Mouse (Mus musculus): ENCODE measurements around the gene Myo18a. TPM values are rescaled to one million over a fixed set of nuclear protein-coding genes. Genes with fewer than 3 reads are reported as not detected.

The Myo18a gene
- polyA plus RNA-seq, 1 experiment from 2014 or later = 54.4 TPM

GRCm38 (mm10) chr11:77860947-77861346, 97.9 kb downstream of the Myo18a start:
- peaks cover 45% of the 10 kb centered on the region for H3K36me3 ChIP-seq
- H3K4me3 ChIP-seq (replicated peaks) = no peak overlapping the region
- H3K9ac ChIP-seq (replicated peaks) = no peak overlapping the region
- ATAC-seq = no peak
- no peak overlapping the region for H3K4me2 ChIP-seq (replicated peaks)
- no peaks in the 10 kb centered on the region for H3K9me3 ChIP-seq
- WGBS = 79% methylated on average over 9 of the region's 9 CpGs
- H3K4me1 ChIP-seq (replicated peaks) = peaks cover 82% of the 10 kb centered on the region
- no peak overlapping the region for H3K27ac ChIP-seq
- peaks cover 57% of the 10 kb centered on the region for H3K27me3 ChIP-seq

- peaks cover 86% of the 10 kb centered on the region for H3K4me1 ChIP-seq (replicated peaks)
- no peaks in the 10 kb centered on the region for H3K9me3 ChIP-seq
- H3K36me3 ChIP-seq = peaks cover 37% of the 10 kb centered on the region
- WGBS = 73% methylated on average over 7 of the region's 7 CpGs
- no peak overlapping the region for H3K9ac ChIP-seq (replicated peaks)
- H3K4me2 ChIP-seq (replicated peaks) = no peak overlapping the region
- no peak overlapping the region; the same call in 1 of the 2 replicates for H3K27ac ChIP-seq
- no peak overlapping the region for H3K4me3 ChIP-seq (replicated peaks)
- H3K27me3 ChIP-seq = peaks cover 57% of the 10 kb centered on the region
- no peak for ATAC-seq
Measured at GRCm38 (mm10) chr11:77862887-77863286, 99.8 kb downstream of the Myo18a start.

- no peak for ATAC-seq
- H3K36me3 ChIP-seq = peaks cover 25% of the 10 kb centered on the region
- peak overlapping the region; percentile 29; the same call in 1 of the 2 replicates for H3K9ac ChIP-seq (replicated peaks)
- peaks cover 81% of the 10 kb centered on the region for H3K4me1 ChIP-seq (replicated peaks)
- H3K27me3 ChIP-seq = peaks cover 54% of the 10 kb centered on the region
- no peak overlapping the region for H3K27ac ChIP-seq
- H3K4me3 ChIP-seq (replicated peaks) = no peak overlapping the region
- H3K9me3 ChIP-seq = no peaks in the 10 kb centered on the region
- 63% methylated on average over 12 of the region's 12 CpGs for WGBS
- no peak overlapping the region for H3K4me2 ChIP-seq (replicated peaks)
Measured at GRCm38 (mm10) chr11:77864771-77865170, 101.7 kb downstream of the Myo18a start.

GRCm38 (mm10) chr11:77867419-77868083, 104.5 kb downstream of the Myo18a start:
- 5% methylated on average over 11 of the region's 12 CpGs for WGBS
- peak; percentile 34 for ATAC-seq
- Histone ChIP-seq H3K4me1 (replicated peaks) (peaks cover 79% of the 10 kb centered on the region), H3K9ac (replicated peaks) (no peak overlapping the region), H3K27ac (peak overlapping the region; percentile 76), H3K9me3 (no peaks in the 10 kb centered on the region), H3K27me3 (peaks cover 35% of the 10 kb centered on the region), H3K4me2 (replicated peaks) (0 out of 2 replicates have a peak overlapping the region, but pooled peaks have one; percentile 9), H3K36me3 (peaks cover 11% of the 10 kb centered on the region), H3K4me3 (replicated peaks) (no peak overlapping the region)

- Histone ChIP-seq H3K9ac (replicated peaks) (no peak overlapping the region), H3K4me2 (replicated peaks) (no peak overlapping the region), H3K27me3 (peaks cover 13% of the 10 kb centered on the region), H3K36me3 (no peaks in the 10 kb centered on the region), H3K27ac (0 out of 2 replicates have a peak overlapping the region, but pooled peaks have one; percentile 45), H3K9me3 (no peaks in the 10 kb centered on the region), H3K4me1 (replicated peaks) (peaks cover 78% of the 10 kb centered on the region), H3K4me3 (replicated peaks) (no peak overlapping the region)
- 0 out of 2 replicates have a peak, but pooled peaks have one; percentile 30 for ATAC-seq
- 11% methylated on average over 4 of the region's 4 CpGs for WGBS
Measured at GRCm38 (mm10) chr11:77871436-77871835, 108.4 kb downstream of the Myo18a start.

- 5% methylated on average over 11 of the region's 11 CpGs for WGBS
- Histone ChIP-seq H3K4me2 (replicated peaks) (peak overlapping the region; percentile 26), H3K4me1 (replicated peaks) (peaks cover 78% of the 10 kb centered on the region), H3K27ac (peak overlapping the region; percentile 69), H3K9me3 (no peaks in the 10 kb centered on the region), H3K4me3 (replicated peaks) (no peak overlapping the region), H3K9ac (replicated peaks) (peak overlapping the region; percentile 1; the same call in 1 of the 2 replicates), H3K36me3 (no peaks in the 10 kb centered on the region), H3K27me3 (peaks cover 12% of the 10 kb centered on the region)
- ATAC-seq = peak; percentile 24; the same call in 1 of the 2 replicates
Measured at GRCm38 (mm10) chr11:77872236-77872635, 109.2 kb downstream of the Myo18a start.

- Histone ChIP-seq H3K36me3 (no peaks in the 10 kb centered on the region), H3K9me3 (no peaks in the 10 kb centered on the region), H3K4me1 (replicated peaks) (peaks cover 77% of the 10 kb centered on the region), H3K4me2 (replicated peaks) (peak overlapping the region; percentile 26), H3K4me3 (replicated peaks) (no peak overlapping the region), H3K9ac (replicated peaks) (peak overlapping the region; percentile 1; the same call in 1 of the 2 replicates), H3K27ac (peak overlapping the region; percentile 69), H3K27me3 (peaks cover 12% of the 10 kb centered on the region)
- no peak for ATAC-seq
- 6% methylated on average over 7 of the region's 7 CpGs for whole genome bisulfite sequencing
Measured at GRCm38 (mm10) chr11:77872685-77873084, 109.6 kb downstream of the Myo18a start.

- ATAC-seq = no peak
- WGBS = 48% methylated on average over 3 of the region's 3 CpGs
- Histone ChIP-seq H3K4me3 (replicated peaks) (no peak overlapping the region), H3K36me3 (no peaks in the 10 kb centered on the region), H3K27ac (peak overlapping the region; percentile 69; the same call in 1 of the 2 replicates), H3K9me3 (no peaks in the 10 kb centered on the region), H3K9ac (replicated peaks) (no peak overlapping the region; the same call in 1 of the 2 replicates), H3K27me3 (peaks cover 12% of the 10 kb centered on the region), H3K4me1 (replicated peaks) (peaks cover 73% of the 10 kb centered on the region), H3K4me2 (replicated peaks) (no peak overlapping the region)
Measured at GRCm38 (mm10) chr11:77873116-77873515, 110.1 kb downstream of the Myo18a start.

- no peaks in the 10 kb centered on the region for H3K9me3 ChIP-seq
- H3K27ac ChIP-seq = peak overlapping the region; percentile 84
- no peak overlapping the region for H3K9ac ChIP-seq (replicated peaks)
- 0 out of 2 replicates have a peak overlapping the region, but pooled peaks have one; percentile 6 for H3K4me2 ChIP-seq (replicated peaks)
- ATAC-seq = peak; percentile 29
- WGBS = 50% methylated on average over 6 of the region's 6 CpGs
- peaks cover 63% of the 10 kb centered on the region for H3K4me1 ChIP-seq (replicated peaks)
- H3K27me3 ChIP-seq = peaks cover 6% of the 10 kb centered on the region; the same call in 1 of the 2 replicates
- no peak overlapping the region for H3K4me3 ChIP-seq (replicated peaks)
- no peaks in the 10 kb centered on the region for H3K36me3 ChIP-seq
Measured at GRCm38 (mm10) chr11:77874685-77875231, 111.7 kb downstream of the Myo18a start.

GRCm38 (mm10) chr11:77875269-77875668, 112.2 kb downstream of the Myo18a start:
- Histone ChIP-seq H3K27ac (peak overlapping the region; percentile 84), H3K4me2 (replicated peaks) (no peak overlapping the region), H3K36me3 (no peaks in the 10 kb centered on the region), H3K27me3 (peaks cover 5% of the 10 kb centered on the region; the same call in 1 of the 2 replicates), H3K9me3 (no peaks in the 10 kb centered on the region), H3K4me3 (replicated peaks) (no peak overlapping the region), H3K4me1 (replicated peaks) (peaks cover 63% of the 10 kb centered on the region), H3K9ac (replicated peaks) (no peak overlapping the region)
- peak; percentile 82 for ATAC-seq
- WGBS = 29% methylated on average over 5 of the region's 5 CpGs

- Histone ChIP-seq H3K36me3 (no peaks in the 10 kb centered on the region), H3K4me1 (replicated peaks) (peaks cover 59% of the 10 kb centered on the region), H3K4me3 (replicated peaks) (no peak overlapping the region), H3K27me3 (peaks cover 9% of the 10 kb centered on the region), H3K27ac (peak overlapping the region; percentile 84), H3K9ac (replicated peaks) (peak overlapping the region; percentile 14; the same call in 1 of the 2 replicates), H3K9me3 (no peaks in the 10 kb centered on the region), H3K4me2 (replicated peaks) (peak overlapping the region; percentile 11; the same call in 1 of the 2 replicates)
- 50% methylated on average over 26 of the region's 26 CpGs for WGBS
- ATAC-seq = peak; percentile 24; the same call in 1 of the 2 replicates
Measured at GRCm38 (mm10) chr11:77875847-77876759, 113.1 kb downstream of the Myo18a start.
